Mouse (Mus musculus) forelimb bud, embryonic 11.5 days (tissue): ENCODE data around the gene H1f0.

Experiments
- DNase-seq: peaks from one replicate; pipeline ENCODE4 v3.0.0-alpha.2; 2012; ENCODE audit warnings: low read depth, low spot score

The H1f0 gene

DNA sequence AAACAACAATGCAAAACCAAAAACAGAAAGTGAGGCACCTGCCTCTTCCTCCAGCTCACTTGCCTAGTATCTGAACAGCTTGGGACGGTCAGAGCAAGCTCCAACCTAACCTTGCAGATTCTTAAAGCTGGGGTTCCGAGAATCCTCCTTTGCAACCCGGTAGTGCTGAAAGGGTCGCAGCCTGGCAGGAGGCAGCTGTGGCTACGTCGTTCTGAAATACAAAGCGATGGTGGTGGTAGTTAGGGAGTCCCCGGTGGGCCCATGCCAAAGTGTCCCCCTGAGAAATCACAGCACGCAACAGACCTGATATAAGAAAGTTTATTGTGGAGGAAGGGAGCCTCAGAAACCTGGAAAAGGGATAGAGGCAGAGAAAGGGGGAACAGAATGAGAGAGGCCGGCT is 10.1 kb downstream of the H1f0 start:
- no peak for DNase-seq

DNA sequence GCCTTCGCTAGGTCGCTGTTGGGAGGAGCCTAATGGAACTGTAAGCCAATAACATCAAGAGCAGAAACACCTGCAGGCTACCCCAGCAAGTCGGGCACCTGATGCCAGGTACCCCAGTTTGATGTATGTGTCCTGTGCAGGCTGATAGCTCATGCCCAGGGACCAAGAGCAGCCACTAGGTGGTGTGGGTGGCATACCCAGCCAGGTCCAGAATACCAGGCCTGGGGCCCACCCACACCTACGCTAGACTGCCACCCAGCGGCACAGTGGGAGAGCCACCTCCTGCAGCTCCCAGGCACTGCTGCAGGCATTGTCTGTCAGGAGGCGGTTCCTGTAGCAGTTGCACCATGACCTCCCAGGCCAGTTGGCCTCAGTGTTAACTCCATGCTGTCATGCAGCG is 10.6 kb downstream of the H1f0 start:
- DNase-seq: no peak

DNA sequence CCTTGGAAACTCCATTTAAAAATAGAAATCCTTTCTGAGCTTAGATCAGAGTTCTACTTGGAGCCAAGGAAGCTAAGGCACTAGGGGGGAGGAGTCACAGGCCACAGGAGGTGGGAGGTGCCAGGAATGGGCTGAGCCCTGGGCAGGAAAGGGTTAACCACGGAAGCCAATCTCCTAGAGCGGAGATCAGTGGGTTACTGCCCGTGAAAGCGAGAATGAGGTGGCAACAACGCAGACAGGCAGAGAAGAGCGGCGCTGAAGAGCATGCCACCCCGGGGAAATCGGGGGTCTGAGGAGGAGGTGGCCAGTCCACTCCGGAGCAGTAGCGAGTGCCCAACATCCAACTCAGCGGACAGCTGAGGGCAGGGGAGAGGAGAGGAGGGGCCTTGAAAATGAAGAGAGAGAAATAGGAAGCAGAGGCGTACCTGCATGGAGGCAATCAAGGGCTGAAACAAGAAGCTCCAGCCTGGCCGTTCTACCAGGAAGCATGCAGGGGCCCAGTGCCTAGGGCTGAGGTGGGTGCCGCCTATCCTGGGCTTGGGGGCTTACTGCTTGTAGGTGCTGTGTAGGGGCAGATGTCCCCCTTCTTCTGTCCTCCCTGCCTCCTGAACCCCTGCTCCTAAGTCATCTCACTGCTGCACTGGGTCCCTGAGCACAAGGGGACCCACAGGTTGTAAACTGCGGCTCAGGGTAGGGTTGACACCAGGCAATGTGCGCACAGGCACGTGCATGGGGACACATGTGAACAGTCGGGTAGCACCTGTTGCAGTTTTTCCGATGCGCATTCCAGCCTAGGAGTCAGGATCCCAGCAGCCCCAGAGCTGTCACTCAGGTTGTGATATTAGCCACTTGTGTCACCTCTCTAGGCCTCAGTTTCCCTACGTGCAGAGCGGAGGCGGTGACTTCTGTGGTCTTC is 12.5 kb downstream of the H1f0 start:
- DNase-seq: no peak

DNA sequence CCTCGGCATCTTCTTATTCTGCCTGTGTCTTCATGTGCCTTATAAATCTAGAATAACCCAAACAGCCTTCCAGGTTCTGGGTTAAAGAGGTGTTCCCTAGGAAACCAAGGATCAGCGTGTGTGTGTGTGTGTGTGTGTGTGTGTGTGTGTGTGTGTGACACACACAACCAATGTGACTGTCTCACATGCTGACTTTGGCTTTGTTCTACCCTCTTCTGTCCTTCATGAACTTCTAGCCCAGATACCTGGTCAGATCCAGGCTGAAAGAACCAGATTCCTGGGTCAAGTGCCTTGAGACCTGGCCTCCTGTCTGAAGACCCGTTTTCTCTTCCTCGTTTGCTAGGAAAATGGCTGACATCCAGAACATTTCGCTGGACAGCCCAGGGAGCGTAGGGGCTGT is 13.3 kb downstream of the H1f0 start, which contains the start of gene Galr3:
Galr3 (plus strand) TSS at position 301 of the 400 bp plus-strand sequence.
- no peak for DNase-seq

DNA sequence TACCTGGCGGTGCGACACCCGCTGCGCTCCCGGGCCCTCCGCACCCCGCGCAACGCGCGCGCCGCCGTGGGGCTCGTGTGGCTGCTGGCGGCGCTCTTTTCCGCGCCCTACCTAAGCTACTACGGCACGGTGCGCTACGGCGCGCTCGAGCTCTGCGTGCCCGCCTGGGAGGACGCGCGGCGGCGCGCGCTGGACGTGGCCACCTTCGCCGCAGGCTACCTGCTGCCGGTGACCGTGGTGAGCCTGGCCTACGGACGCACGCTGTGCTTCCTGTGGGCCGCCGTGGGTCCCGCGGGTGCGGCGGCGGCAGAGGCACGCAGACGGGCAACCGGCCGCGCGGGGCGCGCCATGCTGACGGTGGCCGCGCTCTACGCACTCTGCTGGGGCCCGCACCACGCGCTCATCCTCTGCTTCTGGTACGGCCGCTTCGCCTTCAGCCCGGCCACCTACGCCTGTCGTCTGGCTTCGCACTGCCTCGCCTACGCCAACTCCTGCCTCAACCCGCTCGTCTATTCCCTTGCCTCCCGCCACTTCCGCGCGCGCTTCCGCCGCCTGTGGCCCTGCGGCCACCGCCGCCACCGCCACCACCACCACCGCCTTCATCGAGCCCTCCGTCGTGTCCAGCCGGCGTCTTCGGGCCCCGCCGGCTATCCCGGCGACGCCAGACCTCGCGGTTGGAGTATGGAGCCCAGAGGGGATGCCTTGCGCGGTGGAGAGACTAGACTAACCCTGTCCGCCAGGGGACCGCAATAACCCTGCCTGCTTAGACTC is 14.7 kb downstream of the H1f0 start:
- no peak for DNase-seq

DNA sequence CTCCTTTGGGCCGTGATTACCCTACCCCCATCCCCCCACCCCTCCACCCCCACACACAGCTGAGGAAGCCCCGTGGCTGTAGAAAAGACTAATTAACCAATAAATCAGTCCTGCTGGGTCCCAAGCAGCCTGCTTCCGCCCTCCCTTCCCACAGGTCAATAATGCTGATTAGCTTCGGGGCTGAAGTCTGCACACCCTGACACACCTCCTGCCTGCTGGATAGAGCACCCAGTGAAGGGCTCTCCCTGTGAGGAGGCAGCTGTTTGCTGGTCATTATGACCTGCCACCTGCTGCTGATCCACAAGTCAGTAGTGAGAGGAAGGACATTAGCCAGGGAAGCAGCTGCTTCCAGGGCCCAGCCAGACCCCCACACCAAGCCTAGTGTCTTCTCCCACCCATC is 16.6 kb downstream of the H1f0 start:
- no peak for DNase-seq

DNA sequence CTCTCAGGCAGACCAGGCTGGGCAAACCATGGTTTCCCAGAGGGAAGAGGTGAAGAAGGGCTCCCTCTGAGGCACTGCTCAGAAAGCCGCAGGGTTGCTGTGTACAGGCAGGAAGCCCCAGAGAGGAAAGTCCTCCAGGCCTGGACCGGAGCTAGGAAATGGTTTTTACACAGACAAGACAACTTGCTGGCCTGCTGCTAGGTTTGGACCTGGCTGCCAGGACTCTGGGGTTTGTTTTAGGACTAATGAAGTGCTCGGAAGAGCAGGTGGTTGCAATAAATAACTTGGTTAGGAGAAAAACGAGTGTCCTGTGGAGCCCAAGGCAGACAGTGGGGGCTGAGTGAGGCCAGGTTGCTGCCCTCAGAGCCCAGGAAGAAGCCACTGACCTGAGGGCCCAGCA is 19.9 kb downstream of the H1f0 start:
- no peak for DNase-seq

DNA sequence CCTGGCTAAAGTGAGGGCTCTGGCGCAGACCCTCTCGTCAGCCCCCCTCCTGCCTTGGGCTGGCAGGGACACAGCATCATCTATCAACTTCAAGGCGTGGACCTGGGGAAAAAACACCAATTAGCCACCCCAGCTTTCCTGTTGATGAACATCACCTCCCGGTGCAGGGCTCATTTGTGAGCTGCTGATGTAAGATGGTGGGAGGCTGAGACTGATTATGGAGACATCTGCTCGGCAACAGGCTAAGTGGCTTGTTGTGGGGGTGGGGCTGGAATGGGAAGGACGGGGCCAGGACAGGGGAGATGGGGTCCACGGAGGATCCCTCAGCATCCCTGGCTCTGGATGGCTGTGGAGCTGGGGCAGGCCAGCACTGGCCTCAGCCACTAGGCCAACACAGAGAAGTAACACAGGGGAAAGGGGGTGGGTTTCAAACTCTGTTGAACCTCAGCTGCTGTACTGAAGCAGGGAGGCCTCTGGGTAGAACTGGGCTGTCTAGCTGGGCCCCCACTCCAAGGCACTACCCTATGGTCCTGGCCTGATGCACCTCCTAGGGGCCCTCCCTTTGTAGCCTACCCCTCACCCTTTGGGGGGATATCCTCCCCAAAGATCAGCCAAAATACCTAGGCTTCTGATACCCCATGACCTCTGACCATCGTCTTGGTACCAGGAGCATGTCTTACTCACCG is 22.1 kb downstream of the H1f0 start:
- no peak for DNase-seq

DNA sequence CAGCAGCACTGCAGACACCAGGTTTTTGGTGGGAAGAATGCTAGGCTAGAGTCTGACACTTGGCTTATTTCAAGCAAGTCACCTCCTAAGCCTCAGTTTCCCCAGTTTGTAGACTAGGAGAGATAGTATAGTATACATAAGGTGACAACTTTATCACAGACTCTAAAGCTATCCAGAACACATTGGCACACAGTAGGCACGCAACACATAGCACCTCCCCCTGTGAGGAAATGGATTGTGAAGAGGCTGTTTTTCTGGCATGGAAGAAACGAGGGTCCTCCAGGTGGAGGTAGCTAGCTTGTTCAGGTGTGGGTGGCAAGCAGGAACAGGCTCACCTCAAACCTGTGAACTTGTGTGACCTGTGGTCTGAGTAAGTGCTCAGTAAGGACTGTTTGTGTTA is 22.7 kb downstream of the H1f0 start:
- no peak for DNase-seq

DNA sequence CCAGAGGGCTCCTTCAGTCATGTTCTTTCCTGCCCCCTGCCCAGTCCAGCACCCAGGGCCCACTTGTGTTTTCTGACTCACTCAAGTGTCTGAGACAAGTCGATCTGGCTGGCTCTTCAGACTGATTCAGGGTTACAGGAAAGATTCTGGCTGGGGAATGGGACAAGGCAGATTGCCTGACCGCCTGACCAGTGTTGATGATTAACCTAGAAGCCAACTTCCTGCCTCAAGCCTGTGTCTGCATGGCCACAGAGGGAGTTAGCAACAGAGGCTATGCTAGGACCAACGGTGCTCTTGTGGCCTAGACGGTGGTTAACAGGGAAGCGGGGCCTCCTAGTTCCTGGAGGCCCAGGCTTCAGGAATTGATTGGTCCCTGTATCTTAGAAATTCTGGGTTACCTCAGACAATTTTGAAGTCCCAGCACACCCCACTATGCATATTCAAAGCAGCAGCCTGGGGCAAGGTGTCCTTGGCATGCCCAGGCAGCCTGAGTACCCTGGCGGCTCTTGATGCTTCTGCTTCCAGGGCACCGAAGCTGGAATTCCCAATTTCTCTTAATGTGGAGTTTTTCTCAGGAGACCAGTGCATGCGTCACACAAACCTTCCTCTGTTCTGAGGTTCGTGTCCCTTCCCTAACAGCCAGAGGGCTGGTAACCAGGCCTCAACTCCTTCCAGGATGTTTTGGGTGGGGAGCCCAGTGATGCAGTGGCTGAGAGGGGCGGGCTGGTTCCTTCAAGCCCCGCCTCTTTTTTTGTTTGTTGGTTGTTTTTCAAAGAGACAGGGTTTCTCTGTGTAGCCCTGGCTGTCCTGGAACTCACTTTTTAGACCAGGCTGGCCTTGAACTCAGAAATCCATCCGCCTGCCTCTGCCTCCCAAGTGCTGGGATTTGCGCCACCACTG is 23.5 kb downstream of the H1f0 start:
- no peak for DNase-seq

DNA sequence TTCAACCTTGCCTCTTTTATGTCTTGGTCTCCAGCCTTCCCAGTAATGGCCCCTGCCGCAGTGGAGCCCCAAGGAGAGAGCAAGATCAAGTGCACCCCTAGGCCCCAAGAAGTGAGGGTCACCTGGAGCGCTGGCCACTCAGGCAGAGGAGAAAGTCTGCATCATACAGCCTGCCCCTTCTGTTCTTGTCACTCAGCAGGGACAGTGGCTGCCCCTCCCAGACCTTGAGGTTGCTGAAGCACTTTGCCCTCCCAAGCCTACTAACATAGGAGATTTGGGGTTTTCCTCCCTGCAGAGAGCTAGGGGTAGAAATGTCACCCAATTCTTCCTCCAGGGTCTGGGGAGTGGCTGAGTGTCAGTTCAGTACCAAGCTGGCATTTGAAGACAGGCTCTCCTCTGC is 24.1 kb downstream of the H1f0 start:
- DNase-seq: no peak

DNA sequence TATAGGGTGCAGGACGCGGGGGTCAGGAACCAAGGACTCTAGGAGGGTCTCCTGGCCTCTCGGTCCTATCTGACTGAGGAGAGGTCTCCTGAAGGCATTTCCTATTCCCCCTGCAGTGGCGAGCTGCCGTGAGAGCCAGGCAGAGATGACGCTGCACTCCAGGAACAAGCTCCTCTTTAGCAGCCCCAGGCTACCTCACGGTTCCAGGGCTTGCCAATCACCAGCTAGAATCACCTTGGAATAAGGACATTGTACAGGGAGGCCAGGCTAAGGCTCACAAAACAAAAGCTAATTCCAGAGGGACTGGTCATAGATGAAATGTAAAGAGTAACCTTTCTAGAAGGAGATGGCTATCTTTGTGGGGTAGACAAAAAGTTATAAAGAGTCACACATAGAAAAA is 28.4 kb downstream of the H1f0 start:
- no peak for DNase-seq

DNA sequence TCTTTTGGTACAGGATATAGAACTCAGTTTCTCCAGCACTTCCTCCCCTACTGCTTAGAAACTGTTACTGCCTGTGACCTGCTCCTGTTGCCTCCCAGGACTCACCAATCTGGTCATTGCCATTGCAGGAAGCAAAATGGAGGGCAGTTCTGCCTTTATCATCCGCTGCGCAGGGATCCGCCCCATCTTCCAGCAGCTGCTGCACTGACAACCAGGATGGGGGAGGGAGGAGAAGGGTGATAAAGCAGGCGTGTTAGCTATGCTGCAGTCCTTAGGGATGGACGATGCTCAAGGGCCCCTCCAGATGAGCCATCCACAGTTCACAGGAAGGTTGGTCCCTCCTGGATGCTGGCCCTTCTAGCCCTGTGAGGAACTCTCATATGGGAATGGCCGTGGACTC is 29.6 kb downstream of the H1f0 start:
- DNase-seq: no peak

DNA sequence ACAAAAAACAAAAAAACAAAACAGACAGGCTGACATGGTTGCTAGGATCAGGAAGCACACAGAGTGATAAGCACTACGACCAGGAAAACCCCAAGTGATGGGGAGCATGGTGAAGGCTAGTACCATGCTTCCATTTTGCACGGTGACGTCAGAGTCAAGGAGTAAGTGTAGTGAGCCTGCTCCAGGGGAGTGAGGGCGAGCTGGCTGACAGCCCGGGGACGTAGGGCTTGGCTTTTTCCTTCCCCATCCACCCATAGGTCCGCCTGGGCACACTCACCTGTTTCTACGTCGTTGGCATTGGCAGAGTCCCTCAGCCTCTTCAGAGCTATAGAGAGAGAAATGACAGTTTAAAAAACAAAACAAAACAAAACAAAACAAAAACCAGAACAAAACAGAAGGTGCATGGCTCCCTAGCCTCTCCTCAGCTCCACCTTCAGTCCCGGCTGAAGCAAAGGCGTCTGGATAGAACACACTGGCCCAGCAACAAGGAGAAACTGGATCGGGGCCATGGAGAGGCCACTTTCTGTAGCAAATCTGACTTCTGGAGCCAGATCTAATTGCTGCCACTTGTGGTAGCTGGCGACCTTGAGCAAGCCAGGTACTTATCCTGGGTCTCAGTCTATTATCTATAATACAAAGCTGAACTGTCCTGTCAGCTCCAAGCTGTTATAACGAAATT is 32.8 kb downstream of the H1f0 start:
- DNase-seq: no peak

DNA sequence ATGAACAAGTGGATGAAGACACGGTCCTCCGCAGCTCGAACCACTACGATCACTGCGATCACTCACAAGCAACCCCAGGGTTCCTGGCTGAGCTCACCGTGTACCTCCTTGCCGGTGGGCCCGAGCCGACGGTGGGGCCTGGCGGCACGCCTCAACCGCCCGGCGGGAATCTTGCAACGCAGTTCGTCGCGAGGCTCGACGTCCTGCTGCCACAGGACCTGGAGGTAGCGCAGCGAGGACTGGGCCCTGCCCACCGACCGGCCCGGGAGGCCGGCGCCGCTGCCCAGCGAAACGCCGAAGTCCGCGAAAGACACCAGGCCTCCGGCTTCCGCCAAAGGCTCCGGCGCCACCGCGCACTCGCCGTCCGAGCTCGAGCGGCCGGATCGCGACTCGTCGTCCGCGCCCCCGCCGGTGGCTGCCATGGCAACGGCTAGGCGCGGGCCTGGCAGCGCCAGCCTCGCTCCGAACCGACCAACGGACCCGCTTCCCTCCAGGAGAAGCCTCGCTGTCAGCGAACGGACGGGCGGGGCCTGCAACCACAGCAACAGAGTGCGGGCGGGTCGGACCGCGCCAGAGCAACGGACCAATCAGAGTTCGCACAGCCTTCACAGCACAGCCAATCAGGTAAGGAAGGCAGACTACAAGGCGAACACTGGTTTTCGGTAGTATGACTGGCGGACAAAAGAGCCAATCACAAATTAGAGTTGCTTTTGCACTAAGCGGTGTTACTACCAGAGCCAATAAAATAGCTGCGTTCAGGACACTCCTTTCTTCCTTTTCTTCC is 34.3 kb downstream of the H1f0 start, which contains the start of gene Ankrd54:
Ankrd54 (minus strand) TSS at position 518 of the 784 bp plus-strand sequence.
- DNase-seq: peak; percentile 100

DNA sequence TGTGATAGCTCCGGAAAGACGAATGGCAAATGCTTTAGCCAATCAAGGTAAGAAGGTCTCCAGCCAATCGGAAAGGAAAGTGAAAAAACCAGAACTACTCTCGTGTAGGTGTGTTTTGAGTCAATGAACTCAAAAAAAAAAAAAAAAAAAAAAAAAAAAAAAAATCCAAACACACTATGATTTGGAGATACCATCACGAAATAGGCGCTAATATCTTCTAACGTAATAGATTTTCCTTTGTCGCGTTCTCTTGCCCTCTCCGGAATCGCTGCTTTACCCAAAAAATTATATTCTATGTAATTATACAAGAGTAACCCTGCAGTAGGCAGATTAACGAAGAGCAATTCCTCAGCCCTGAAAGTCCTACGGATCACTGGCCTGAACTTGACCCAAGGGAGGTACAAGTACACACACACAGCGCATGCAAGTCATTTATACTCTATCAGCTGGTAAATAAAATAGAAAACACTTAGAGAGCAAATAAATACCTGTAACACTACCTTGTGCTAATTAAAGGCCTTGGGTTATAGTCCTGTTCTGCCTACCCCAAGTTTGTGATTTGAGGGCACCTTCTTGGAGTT is 35.0 kb downstream of the H1f0 start:
- DNase-seq: no peak

DNA sequence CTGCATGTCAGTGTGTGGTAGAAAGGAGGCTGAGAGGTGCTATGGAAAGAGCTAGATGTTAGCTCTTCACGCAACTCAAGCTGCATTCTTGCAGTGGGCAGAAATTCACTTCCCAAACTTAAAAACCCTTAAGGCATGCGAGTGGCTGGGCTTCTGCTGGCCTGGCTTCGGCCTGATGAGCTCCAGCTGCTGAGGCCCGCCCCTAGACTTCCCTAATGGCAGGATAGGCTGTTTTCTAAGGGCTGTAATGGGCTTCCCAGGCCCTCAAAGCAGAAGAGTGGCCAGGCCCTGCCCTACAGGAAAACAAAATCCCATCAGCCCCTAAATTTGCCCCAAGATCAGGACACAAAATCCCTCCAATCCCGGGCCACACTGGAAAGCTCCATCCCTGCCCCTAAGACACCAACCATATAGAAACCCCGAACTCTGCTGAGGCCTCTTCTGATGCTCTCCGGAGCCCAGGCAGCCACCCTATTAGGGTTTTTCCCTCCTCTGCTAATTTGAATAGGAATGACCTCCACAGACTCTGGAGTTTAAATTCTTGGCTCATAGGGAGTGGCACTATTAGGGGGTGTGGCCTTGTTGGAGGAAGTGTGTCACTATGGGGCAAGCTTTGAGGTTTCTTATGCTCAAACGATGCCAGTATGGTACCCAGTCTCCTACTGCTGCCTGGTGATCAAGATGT is 37.0 kb downstream of the H1f0 start:
- no peak for DNase-seq

DNA sequence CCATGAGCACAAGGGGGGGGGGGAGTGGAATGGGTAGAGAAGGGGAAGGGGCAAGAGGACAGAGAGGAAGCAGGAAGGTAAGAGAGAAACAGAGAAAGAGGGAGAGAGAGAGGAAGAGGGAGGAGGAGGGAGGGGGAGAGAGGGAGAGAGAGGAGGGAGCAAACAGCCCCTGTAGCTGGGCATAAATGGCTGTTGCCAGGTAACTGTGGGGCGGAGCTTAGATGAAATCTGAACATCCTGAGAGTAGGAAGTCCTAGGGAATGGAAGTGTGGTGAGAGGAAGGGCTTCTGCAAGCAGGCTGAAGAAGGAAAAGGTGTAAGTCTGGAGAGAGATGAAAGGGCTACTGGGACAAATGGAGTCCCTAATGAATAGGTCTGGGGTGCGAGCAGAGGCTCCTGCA is 38.0 kb downstream of the H1f0 start:
- DNase-seq: peak; percentile 52

DNA sequence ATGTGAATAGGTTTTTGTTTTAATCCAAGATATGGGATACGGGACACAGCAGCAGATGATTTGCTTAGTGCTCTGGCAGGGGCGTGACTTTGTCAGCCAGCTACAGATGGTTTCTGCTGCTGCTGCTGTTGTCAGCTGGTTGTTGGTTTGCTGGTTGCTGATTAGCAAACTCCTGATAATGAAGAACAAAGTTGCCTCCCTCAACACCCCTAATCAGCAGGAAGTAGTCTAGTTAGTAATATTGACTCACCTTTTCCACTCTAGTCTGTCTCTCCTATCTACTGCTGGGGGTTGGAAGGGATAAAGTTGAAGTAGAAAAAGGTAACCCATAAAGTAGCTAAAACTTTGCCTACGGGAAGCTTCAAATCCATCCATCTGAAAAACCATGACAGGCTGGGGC is 39.4 kb downstream of the H1f0 start:
- no peak for DNase-seq
